Mouse (Mus musculus): ENCODE data around the gene Krtap19-1.

Krtap19-1 gene

DNA sequence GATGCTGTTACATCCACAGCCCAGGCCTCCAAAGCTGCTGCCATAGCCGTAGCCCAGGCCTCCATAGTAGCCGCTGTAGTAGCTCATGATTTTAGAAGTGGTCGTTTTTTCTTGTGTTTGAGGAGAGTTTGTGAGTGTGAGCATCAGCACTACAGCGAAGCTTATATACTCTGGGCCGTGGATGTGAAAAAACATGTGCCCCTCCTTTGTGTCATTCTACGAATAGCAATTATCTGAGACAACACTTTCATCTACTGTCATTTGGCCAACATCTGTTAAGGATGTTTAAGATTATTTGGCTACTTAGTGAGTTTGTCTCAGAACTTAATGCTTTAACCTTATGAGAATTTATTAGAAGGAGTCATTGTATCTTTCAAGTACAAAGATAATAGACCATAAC, at the start of gene Krtap19-1:
Gene Krtap19-1 (minus strand): TSS at position 101 of the 400 bp plus-strand sequence.
- no peak for DNase-seq (ENCODE audit: low spot score in 2 of 2)

DNA sequence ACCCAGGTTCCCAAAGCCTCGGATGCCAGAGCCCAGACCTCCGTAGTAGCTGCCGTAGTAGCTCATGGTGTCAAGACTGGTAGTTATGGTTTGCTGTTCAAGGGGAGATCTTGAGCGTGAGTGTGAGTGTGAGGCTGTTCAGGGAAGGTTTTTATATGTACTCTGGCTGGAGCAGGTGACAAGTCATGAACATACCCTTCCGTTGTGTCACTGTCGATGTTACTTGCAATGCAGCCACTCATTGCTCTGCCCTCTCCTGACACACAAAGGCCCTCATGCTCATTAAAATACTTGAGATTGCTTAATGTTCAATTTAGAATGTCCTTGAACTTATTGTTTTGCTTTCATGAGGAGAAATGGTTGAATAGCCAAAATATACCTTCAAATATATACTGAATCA, 27.1 kb upstream of the Krtap19-1 start, which contains the start of gene Krtap19-5:
Gene Krtap19-5 (minus strand): TSS at position 101 of the 400 bp plus-strand sequence.
- DNase-seq (ENCODE audit: low spot score in 2 of 2), result no peak

DNA sequence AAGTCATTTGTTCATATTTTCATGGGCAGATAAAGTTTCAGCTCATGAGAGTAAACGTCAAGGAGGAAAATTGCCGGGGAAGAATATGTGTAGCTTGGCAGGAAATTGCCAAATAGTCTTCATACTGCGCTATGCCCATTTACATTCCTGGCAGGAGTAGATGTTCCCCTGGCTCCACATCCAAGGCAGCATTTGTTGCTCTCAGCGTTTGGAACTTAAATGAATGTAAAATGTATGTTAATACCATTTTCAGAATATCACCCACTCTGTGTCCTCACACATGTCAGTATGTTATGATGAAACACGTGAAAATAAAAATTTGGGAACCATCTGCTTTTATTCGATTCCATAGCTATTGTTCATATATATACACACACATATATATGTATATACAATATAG, 17.7 kb upstream of the Krtap19-1 start:
- no peak for DNase-seq (ENCODE audit: low spot score in 2 of 2)

DNA sequence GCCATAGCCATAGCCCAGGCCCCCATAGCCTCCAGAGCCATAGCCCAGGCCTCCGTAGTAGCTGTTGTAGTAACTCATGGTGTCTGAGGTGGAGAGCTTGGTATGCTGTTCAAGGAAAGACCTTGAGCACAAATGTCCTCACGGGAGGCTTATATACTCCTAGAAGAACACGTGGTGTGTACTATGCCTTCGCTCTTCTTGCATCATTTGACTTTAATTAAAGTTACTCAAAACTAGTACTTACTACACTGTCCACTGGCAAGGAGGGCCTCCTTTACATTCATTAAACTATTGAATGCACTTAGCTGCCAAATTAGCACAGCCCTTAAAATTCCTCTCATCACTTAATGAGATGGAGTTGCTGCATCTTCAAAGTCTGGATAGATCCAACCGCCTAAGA, 15.8 kb upstream of the Krtap19-1 start, which contains the start of gene Krtap19-4:
Gene Krtap19-4 (minus strand): TSS at position 101 of the 400 bp plus-strand sequence.
- no peak for DNase-seq (ENCODE audit: low spot score in 2 of 2)

DNA sequence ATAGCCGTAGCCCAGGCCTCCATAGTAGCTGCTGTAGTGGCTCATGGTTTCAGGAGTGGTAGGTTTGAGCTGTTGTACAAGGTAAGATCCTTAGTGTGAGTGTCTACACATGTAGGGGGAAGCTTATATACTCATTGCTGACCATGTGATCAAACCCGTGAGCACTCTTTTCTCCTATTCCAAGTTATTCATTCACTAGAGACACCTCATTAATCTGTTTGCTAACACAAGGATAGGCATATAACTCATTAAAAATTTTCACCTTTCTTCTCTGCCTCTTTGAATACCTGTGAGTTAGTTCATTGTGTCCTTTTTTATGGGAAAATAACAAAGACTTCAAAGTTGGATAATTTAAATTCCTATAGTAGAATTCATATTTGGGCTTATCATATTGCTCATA, 8.7 kb upstream of the Krtap19-1 start, which contains the start of gene Krtap19-3:
Gene Krtap19-3 (minus strand): TSS at position 101 of the 400 bp plus-strand sequence.
- DNase-seq (ENCODE audit: low spot score in 2 of 2), result no peak

DNA sequence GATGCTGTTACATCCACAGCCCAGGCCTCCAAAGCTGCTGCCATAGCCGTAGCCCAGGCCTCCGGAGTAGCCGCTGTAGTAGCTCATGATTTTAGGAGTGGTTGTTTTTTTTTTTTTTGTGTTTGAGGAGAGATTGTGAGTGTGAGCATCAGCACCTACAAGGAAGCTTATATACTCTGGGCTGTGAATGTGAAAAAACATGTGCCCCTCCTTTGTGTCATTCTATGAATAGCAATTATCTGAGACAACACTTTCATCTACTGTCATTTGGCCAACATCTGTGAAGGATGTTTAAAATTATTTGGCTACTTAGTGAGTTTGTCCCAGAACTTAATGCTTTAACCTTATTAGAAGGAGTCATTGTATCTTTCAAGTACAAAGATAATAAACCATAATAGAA, 5.0 kb upstream of the Krtap19-1 start, which contains the start of gene Krtap19-2:
Gene Krtap19-2 (minus strand): TSS at position 101 of the 400 bp plus-strand sequence.
- DNase-seq (ENCODE audit: low spot score in 2 of 2), result no peak

DNA sequence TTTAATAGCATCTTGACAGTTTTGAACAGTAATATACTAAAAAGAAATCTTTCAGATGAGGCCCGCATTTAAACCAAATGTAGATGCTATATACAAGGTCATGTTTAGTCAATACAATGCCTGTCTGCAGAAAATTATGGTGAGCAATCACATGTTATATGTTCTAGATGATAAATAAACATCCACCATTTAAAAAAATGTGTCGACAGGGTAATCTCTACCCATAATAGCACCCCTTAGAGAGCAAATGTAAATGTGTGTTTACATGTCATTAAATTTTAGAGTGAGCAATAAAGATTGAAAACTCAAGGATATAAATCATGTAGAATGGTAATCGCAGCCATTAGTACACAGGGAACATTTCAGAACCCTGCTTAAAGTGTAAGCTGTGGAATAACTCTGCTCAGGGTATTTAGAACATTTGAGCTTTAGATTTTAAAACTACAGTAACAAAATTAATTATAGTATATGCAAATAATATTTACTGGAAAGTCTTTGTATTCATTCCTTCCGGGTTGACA, 4.3 kb downstream of the Krtap19-1 start:
- no peak for DNase-seq (ENCODE audit: low spot score in 2 of 2)

DNA sequence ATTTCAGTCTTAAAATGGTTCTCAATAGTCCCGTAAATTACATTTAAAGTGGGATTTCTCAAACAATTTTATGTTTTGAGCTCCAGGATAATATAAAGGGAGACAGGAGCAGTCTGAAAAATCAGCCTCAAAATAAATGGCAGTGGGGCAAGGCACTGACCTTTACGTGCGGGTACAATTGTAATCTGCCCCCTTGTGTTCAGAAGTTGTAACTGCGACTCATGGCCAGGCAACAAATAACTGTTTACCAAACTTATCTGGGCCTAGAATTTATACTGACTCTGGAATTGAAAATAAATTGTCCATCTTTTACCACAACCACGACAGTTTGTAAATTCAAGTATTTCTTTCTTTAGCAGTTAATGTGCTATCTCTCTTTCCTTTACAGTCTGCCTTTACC, 17.8 kb downstream of the Krtap19-1 start:
- DNase-seq (ENCODE audit: low spot score in 2 of 2), result no peak

DNA sequence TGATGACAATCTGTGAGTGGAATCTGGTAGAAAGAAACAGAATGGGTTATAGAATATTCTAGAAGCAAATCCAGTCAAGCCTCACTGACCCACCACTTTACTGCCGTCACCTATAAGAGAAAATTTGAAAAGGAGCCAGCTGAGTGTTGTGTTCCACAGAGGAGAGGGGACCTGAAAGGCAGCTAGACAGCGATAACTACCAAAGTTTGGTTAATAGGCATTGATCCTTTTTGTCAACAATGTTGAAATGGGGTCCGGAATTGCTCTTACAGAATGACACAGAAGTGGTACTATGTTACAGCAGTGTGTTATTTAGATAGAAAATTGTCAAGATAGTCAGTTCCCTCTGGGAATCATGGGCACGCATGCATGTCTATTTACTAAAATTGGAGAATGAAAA, 20.7 kb downstream of the Krtap19-1 start:
- DNase-seq (ENCODE audit: low spot score in 2 of 2), result no peak

DNA sequence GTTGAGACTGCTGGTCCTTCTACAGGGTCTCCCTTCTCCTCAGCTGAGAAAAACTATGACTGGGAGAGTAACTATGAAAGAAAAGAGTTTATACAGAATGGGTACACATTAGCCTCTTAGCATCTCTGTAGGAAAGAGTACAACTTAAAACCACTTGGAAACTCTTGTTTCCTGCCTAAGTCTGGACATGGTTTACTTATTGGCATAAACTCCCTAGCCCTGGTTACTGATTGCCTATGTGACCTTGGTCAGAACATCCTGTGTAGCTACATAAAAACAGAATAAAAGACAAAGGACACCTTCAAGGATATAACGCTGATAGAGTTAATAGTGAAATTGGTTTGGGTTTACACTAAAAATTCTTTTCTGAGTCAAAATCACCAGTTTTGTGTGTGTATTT, 21.8 kb downstream of the Krtap19-1 start:
- DNase-seq (ENCODE audit: low spot score in 2 of 2), result no peak

DNA sequence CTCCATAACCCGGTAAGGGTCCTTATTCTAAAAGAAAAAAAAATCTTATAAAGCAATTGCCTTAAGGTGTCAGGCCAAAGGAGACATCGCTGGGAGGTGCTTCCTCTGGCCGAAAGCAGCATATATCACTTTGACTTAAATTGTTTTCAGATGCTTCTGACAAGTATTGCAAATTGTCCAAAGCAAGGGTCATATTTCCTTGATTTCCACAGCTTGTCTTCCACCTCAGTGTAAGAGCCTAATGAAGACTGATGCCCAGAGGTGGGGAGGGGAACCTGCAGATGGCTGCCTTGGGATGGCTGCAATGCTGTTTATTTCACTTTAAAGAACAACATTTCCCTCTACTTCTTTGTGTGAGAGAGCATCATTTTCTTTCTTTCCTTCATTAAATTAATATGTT, 42.2 kb downstream of the Krtap19-1 start:
- no peak for DNase-seq (ENCODE audit: low spot score in 2 of 2)

DNA sequence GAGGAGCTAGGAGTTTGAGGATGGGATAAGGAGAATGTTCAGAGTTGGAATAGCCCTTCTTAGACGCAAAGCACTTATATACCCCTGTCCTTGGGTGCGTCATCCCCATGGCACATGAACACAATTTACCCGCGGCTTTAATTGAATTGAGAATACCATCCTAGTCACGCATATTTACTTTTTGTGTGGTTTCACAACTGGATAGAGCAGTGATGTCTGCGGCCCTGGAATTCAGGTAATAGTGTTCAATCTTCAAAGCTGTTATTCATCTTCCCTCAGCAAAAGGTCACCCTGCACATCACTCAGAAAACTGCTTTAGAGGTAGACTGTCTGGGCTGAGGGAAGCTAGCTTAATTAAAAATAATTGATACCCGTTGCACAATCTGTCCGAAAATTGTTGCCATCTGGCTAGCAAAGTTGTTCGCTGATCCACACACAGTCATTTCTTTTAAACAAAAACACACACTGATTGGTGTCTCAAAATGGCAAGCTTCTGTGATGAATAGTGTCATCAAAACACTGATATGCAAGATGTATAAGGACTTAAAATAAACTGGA, 43.0 kb downstream of the Krtap19-1 start, which contains the start of gene Krtap14:
Gene Krtap14 (minus strand): TSS at position 51 of the 558 bp plus-strand sequence.
- DNase-seq (ENCODE audit: low spot score in 2 of 2), result no peak

DNA sequence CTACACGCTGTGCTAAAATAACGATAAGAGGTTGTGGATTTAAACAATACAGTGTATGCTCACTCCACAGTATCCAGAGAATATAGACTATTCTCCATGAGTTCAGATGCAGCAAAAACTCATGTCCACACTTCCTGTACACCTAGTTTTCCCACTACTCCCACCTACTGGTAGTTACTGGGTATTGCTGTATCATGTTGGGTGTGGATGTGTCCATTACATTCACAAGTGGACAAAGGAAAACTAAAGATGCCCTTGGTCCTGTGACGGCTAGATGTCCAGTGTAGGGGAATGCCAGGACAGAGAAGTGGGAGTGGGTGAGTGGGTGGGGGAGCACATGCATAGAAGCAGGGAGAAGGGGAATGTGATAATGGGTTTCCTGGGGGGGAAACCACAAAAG, 45.5 kb downstream of the Krtap19-1 start:
- no peak for DNase-seq (ENCODE audit: low spot score in 2 of 2)

DNA sequence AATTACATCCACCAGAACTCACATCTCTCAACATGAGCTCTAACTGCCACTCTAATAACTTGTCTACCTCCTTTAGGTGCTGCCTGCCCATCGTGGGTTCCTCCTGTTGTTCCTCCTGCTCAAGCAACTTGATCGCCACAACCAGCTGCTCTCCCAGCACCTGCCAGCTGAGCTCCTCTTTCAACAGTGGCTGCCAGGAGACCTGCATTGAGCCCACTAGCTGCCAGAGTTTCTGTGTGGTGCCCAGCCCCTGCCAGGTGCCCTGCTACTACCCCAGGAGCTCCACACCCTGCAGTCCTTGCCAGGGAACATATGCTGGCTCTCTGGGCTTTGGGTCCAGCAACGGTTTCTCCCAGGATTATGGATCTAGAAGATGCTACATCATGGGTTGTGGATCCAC, 49.1 kb downstream of the Krtap19-1 start, which contains the start of gene Krtap15:
Gene Krtap15 (plus strand): TSS at position 150 of the 400 bp plus-strand sequence.
- DNase-seq (ENCODE audit: low spot score in 2 of 2), result no peak
